Mouse (Mus musculus) liver, embryonic 14.5 days (tissue): Measurements from ENCODE around the gene Tgfbr3.

Experiments used
- CTCF ChIP-seq: IDR thresholded peaks from 2 replicates; pipeline ENCODE4 v1.5.1; 2016; ENCODE audit warnings: antibody characterized with exemption, low read depth, control low read depth
- EP300 ChIP-seq: IDR thresholded peaks from 2 replicates; pipeline ENCODE4 v1.6.1; 2016; ENCODE audit warnings: antibody characterized with exemption, low read depth

GRCm38 (mm10) chr5:107098007-107098406 is 191.4 kb downstream of the Tgfbr3 start:
- TF ChIP-seq CTCF (no peak), EP300 (no peak)
